Mouse (Mus musculus) heart, adult 18-20 months (tissue): ENCODE measurements at regions not wholly inside any gene's neighbourhood (a gene's known extent, or its start where the extent isn't known, plus 50 kb on each side); places are given as distances from the start of the nearest gene placed in this dataset.
"Not testable (repeated sequence)": the region's sequence is repeated elsewhere in the genome, so short reads cannot be mapped to it uniquely, and the experiment has no call there.

Experiments used
- DNase-seq, 2 experiments: peaks; one replicate each; pipeline ENCODE4 v3.0.0; 2021 to 2022; ENCODE audit warnings: mixed read lengths in 1 of 2

DNA sequence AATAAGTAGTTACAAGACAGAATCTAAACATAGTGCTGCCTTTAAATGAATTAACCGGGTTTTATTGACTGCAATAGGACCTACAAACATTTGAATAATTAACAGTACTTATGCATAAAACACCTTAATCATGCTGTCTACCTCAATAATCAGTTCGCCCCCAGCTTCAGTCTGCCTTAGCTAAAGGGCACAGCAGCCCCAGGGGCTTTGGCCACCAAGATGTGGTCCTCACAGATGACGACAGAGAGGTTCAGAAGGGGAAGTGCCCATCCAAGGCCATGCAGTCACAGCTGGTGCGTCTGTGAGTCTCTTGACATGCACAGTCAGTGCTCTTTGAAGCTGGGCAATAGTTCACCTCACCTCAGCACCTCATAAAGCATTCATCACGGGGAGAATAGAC is 452.8 kb upstream of the Jmjd1c start:
- DNase-seq: no peak

DNA sequence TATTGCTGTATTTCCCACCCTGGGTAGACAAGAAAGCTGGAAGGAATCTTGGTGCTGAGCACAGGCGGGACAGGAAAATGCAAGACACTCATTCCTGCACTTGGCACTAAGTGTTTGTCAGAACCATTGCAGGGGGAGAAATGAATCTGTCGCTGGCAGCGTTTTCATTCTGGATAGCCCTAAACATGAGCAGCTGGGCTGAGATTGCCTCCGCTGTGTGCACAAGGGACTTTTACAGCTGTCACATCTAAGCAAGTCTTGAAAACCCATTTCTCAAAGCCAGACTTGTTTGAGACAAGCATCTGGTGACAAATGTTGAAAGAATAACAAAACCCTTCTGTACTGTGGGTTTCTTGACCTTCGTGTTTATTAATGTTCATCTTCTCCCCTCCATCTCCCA is 438.4 kb upstream of the Jmjd1c start:
- DNase-seq: no peak

DNA sequence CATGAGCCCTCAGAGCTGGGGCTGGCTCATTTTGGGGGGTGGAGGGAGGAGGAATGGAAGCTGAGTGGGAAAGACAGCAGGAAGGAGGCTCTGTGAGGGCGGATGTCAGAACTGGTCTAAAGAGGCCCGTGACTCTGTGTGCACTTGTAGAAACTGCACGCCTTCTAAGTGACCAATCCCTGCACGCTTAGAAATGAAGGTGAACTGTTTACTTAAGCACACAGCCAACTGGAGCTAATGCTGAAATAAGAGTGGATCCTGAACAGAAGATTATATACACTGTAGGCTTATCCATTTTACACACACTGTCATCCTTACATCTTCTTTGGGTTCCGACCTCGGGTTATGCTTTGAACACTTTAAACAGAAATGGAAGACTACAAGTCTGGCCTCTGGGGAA is 412.8 kb upstream of the Jmjd1c start:
- DNase-seq: no peak

DNA sequence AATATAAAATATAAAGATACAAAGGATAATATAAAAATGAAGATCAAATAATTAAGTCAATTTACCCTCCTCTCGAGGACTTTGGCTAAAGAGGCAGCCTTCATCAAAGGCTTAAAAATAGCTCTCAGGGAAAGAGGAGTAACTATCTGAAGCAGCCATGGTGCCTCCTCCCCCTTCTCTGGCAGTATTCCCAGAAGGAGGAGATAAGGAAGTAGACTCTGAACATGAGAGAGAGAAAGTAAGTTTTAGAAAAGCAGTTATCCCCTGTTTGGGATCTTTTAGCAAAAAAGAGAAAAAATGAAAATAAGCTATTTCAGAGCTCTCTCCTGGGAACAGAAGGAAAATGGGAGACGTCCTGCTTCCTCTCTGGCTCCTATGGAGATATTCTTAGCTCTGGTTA is 406.7 kb upstream of the Jmjd1c start:
- peak; percentile 32 to 61 for DNase-seq

DNA sequence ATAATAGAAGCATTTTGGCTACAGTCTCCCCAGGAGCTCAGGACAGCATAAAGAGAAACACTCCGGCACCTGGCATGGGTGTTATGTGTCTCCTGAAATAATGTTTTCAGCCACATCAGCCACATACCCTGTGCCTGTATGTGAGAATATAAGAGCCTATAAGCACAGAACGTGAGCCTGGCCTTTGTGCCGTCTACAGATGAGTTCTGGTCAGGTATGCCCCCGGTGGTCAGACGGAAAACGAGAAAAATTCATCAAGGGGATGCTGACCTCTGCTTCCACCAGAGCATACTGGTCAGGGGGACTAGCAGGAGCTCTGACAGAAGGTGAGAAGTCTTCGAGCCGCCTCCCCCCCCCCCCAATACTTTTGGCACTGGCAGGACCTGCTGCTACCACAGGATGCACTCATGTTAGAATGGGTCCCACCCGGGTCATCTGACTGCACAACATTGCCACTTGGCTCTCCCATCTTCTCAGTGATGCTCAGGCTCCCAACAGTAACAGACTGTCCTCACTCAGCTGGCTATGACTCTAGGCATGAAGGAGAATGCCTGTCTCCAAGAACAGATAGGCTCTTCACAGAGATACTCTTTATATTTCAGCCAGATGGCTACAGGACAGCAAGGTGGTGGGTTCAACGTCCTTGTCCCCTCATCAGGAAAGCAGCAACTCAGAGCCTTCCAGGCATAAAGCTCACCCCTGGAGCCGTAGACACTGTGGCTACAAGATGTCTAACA is 401.2 kb upstream of the Jmjd1c start:
- no peak for DNase-seq

DNA sequence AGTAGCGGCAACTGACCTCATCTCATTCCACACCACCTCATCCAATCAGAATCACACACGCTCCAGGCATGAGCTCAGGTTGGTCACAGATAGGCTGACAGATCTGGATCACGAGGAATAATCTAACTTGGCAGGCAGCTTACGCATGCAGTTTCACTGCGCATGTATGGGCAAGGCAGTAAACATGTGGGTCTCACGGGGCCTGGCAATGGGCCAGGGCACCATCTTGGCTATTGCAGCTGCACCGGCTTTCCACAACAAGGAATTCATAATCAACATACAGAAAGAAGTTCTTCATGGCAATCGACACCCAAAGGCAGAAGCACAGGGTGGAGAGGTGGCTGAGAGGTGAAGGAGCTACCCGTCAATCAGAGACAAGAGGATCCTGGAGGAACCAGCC is 381.0 kb upstream of the Jmjd1c start:
- DNase-seq: not testable (repeated sequence)

DNA sequence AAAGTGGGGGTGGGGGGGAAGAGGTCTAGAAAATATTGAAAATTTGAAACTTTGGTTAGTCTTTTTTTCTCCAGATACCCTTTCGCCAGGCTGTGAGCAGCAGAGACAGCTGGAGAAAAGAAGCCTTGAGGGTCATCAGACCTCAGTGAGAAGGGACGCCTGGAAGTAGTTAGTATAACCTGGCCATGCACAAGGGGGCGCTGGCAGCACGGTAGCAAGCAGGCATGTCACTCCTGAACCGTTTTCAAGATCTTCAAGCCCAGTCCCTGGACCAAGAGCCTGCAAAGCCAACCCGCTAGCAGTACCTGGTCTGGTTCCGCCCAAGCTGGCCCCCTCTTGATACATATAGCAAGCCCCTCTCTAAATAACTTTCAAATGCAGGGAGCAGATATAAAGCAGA is 378.0 kb upstream of the Jmjd1c start:
- peak in 1 of 2 experiments; percentile 11 for DNase-seq

DNA sequence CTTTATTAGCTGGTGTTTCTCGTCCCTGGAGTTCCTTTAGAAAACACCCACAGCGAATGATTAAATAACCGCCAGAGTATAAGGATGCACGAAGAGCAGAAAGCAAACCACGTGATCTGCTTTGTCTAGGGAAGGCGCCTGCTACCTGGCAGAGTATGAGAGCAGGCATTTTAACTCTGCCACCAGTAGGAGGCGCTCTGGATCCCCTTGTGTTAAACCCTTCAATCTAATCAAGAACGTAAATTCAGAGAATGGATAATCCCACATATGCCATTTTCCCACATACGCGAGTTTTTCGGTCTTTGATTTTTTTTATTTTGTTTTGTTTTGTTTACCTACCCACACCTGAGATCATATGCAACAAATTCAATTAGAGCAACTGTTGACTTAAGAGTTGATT is 376.1 kb upstream of the Jmjd1c start:
- no peak for DNase-seq

DNA sequence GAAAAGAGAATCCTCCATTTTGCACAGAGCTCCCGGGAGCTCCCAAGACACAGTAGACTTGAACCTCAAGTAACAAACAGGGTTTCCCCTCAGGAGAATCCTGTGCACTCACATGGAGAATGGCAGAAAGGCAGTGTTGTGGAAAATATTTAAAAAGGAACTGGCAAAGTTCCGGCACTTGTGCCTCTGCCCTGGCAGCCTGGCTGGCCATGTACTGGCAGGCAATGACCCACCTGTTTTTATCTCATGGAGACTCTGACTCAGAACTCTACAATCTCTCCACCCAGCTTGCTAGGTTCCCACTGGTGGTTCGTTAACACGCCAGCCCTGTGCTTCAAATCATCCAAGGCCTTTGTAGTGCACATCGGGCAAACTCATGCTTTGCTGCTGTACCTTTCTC is 362.3 kb upstream of the Jmjd1c start:
- no peak for DNase-seq

DNA sequence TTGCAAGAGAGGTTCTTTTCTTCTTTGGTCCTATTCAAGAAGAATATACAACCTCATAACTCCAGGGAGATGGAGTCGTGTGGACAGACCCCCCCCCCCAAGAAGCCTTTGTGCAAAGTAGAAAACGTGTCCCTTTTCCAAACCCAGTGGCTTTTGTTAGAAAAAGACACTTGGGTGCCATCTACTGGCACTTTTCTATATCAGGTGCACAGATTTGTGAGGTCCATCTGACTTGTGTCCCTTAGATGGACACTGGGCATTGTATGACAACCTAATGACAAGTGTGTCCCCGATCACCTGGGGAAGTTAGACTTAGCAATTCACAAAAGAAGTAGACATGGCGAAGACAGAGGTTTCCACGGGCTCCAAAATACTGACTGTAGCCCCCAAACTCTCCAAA is 361.1 kb upstream of the Jmjd1c start:
- DNase-seq: peak in 1 of 2 experiments; percentile 13

DNA sequence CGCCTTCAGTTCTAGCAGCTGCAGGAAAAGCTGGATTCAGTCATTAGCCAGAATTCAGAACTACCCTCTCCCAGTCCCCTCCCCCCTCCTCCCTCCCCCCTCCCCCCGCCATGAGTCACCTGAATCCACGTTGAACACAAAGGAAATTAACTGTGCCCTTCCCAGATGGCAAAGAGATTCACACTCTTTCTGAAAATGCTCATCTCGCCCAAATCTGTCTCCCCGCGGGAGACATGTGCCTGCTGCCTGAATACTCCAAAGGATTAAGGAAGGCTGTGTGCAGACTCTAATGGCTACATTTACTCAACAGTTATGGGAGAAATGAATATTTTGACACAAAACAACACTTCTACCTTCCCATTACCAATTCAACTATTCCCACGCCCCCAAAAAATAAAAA is 356.9 kb upstream of the Jmjd1c start:
- no peak for DNase-seq

DNA sequence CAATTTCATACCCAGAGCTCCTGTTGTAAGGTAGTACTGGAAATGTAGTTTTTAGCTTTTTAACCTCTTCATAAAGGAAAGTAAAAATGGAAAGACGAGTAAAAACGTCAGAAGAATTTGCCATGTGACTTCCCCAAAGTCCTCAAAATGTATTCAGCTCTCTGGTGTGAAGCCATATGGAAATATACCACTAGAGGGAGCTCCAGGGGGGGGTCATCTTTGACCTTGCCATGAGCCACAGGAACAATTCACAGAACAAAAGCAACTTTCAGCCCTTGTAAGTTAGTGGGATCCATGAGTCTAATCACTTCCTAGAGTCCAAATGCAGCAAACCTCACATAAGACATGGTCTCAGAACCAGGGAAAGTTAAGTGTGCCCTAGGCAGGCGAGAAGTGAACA is 354.1 kb upstream of the Jmjd1c start:
- peak; percentile 4 to 53 for DNase-seq

DNA sequence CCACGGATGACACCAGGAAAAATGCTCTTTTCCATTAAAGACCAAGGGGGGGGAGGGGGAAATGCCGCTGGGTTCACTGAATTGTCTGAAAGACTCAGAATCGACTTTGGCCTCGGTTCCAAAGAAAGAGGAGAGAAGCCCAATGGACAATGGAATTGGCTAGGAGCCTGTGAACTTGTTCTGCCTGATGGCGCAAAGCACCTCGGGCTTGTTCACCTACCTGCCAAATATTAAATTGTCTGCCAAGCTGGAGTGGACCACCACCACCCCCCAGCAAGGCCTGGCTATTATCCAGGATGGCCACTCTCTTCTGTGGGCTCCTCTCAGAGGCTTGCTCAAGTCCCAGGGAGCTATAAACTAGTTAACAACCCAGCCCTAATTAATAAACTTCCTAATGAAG is 352.7 kb upstream of the Jmjd1c start:
- DNase-seq: no peak

DNA sequence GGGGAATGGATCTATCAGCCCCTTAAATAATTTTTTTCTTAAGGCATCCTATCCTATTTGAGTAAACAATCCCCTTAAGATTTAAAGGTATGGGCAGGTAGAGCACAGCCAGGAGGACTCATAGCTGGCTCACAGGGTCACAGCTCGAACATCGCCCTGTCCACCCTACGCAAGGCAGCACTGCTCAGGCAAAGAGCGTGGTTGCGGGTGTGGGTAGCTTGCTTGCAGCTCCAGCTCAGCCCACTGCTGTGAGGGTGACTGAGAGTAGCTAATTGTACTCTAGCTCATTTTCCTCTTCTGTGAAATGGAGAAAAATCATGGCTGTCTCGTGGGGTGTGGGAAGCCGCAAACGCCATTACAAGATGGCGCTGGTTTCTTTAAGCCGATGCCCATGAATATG is 350.1 kb upstream of the Jmjd1c start:
- DNase-seq: no peak

DNA sequence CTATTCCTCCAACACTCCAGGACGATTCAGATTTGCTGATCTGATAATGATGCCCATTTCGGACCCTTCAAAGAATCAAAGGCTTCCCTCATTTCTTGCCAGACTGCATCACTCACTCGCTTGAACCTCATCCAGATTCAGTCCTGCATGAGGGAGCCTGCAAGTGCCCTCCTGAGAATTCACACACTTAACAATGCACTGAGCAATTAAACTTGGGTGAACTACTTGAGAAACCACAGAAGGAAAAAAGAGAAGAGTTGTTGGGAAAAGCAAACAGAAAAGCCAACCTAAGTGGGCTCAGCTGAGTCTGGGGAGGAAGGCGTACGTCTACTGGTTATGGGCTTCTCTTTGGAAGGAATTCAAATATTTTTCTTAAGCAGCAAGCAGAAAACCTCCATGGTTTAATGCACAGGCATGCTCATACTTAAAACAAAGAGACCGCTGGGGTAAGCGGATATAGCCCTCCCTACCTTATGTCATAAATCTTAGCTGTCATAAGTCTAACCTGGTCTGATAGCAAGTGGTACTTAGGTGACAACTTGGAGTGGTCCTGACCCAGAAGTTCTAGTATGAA is 343.6 kb upstream of the Jmjd1c start:
- DNase-seq: no peak

DNA sequence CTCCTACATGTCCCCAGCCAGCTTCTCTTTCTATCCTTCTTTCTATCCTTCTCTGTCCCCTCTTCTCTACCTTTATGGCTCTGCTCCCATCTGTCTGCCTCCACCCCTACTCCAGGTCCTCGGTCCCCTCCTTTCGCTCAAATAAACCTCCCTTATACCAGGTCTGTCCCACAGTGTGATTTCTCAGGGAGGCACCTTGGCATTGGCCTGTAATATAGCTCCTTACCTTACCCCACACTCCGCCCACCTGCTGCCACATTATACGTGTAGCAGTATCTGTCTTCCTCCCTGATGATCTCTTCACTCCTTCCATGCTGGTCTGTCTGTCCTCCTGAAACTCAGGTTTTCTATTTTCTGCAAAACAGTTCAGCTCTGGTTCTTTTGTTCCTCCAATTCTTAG is 339.1 kb upstream of the Jmjd1c start:
- DNase-seq: no peak

DNA sequence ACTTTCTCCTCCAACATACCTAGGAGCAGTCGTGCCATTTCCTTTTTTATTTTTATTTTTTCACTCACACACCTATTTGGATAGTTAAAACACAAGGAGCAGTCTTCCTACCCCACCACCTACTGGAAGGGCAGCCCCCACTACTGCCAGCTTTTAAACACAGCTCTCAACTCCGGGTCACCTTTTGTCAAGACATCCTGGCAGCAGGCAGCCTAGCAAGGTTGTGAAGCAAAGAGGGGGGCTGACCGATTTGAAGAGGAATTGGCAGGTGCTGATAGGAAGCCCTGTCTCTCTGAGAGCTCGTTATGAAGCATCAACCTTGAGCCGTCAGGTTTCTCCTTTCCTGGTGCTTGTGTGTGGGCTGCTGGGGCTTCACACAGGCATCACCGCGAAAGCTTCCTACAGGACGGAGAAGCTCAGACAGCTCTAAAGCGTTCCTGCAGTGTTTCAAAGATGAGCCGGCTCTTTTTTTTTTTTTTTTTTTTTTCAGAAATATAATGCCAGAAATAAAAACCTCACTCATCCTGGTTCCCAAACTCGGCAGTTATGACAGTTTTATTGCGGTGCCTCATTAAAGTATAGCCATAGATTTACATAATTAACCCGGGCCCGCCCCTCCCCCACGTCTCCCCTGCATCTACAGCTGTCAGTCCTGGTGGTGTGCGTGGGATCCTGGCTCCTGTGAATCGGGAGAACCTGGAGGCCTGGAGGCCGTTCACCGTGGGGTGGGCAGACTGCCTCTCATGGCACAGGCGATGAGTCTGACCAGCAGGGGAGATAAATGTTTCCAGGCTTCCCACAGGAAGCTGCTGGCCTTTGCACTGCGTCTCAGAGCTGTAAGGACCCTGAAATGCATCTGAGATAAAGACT is 325.5 kb upstream of the Jmjd1c start:
- no peak for DNase-seq

DNA sequence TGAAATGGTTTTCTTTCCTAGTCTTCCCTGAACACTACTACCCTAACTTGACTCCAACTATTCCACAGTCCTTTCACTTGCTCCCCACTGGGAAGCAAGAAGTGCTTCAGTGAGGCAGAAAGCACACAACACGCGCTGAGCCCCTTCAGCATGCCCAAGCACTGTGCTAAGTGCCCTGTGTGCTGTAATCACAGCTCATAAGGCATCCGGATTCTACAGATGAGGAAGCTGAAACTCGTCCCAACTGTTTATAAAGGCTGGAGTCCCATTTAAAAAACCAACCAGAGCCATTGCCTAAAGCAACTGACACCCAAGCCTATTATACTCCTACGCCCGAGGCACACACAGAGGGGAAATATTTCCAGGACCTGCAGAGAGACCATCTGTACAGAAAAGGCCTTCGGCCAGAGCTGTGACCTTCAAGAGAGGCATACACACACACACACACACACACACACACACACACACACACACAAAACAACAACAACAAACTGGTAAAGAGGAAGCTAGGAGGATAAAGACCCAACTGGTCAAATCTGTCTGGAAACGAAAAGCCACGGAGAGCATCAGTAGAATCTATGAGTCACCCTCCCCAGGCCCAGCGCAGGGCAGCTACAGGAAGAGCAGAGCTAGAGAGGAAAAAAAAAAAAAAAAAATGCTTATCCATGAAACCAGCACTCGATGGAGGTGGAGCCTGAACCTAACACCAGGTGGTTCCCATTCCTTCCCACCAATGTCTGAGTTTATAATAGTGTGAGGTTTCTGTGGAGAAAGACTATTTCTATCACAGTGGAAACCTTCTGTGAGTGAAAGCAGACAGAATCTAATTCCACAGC is 315.4 kb upstream of the Jmjd1c start:
- no peak for DNase-seq

DNA sequence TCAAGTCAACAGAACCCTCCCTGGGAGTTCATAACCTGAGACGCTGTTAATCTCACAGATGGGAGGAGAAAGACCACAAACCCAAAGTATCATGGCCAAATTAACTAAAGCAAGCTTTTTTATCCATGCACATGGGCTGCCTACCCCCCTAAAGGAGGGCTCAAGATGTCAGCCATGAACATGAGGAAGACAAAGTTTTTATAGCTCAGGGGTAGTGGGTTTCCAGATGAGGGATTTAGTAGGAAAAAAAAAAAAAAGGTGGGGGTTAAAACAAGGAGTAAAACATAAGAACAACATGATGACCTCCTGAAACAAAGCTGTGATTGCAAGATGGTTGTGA is 314.8 kb upstream of the Jmjd1c start:
- no peak for DNase-seq

DNA sequence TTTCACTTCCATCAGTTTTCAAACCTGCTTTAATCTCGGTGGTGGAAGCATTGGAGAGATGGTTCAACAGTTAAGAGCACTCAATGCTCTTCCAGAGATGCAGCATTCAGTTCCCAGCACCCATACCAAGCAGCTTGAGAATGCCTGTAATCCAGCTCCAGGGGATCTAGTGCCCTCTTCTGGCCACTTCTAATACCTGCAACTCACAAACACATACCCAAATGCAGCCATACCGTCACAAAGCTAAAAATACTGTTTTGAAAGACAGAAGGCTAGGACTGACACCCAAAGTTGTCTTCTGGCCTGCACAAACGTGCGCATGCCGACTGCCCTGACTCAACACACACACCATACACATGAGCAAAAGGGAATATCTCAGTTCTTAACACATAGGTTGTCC is 313.9 kb upstream of the Jmjd1c start:
- no peak for DNase-seq

DNA sequence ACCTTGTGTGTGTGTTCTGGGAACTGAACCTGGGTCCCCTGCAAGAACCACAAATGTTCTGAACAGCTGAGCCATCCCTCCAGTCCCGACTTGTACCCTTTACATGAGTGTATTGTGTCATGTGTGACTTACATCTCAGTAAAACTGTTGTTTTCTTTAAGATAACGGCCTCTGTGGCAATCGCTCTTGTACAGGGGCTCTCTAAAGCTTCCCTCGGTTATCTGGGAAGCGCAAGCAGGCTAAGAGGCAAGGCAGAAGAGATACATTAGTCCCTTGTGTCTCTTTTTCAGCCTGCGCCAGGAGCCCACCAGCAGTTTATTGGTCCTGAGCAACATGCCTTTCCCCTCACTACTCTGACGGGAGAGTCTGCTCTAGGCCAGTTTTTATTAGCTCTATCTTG is 308.1 kb upstream of the Jmjd1c start:
- no peak for DNase-seq

DNA sequence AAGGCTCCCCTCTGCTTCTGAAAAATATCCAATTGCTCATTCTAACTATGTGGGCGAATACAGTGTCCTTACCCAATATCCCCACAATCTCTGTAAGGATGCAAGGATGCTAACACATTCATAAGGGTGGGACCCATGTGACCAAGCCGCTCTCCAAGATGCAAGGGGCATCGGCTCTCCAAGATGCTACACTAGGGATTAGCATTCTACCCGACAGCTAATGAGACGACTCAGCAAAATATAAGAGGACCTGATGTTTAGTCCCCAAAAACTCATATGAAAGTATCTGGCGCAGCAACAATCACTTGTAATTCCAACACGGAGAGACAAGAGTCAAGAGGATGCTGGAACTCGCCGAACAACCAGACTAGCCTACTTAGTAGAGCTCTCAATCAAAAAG is 299.6 kb upstream of the Jmjd1c start:
- DNase-seq: no peak

DNA sequence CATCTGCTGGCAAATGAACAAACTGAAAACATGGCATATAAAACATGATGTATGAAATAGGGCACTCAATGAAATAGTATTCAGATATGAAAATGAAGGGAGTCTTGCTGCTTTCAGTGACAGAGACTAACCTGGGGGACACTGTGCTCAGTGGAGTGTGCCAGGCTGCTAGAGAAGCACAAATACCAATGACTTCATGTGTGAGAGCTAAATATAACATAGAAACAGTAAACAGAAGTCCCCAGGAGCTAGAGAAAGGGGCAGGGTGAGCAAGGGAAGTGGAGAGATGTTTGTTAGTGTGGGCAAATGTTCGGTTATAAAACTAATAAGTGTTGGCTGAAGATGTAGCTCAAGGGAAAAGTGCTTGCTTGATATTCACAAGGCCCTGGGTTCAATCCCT is 293.2 kb upstream of the Jmjd1c start:
- DNase-seq: no peak
